Mouse (Mus musculus) intestine, embryonic 14.5 days (tissue): ENCODE measurements around the gene Arsg. TPM values are rescaled to one million over a fixed set of nuclear protein-coding genes. Genes with fewer than 3 reads are reported as not detected.
"Not testable (repeated sequence)": the region's sequence is repeated elsewhere in the genome, so short reads cannot be mapped to it uniquely, and the experiment has no call there.

Source experiments
- ATAC-seq: fragments of 200-750 bp; cut with Nextera tagmentation; replicated peaks from 2 replicates; pipeline ENCODE4 v1.8.0; 2017; ENCODE audit warnings: low read depth, moderate number of reproducible peaks, moderate TSS enrichment, moderate library complexity; ENCODE audit not compliant: low FRiP score, low TSS enrichment
- DNase-seq: peaks from one replicate; pipeline ENCODE4 v3.0.0-alpha.2; 2018; ENCODE audit warnings: low spot score
- H3K27ac ChIP-seq: fragments of 300-500 bp; sonication (generic); 2 replicates; pipeline ENCODE4 v1.5.1; 2014; ENCODE audit warnings: low read depth, mild to moderate bottlenecking, control low read depth
- H3K27me3 ChIP-seq: fragments of 300-500 bp; sonication (generic); replicated peaks from 2 replicates; pipeline ENCODE4 v1.6.1; 2014; ENCODE audit warnings: low read length, control low read depth; ENCODE audit not compliant: control insufficient read depth, insufficient read depth
- H3K36me3 ChIP-seq: fragments of 300-500 bp; sonication (generic); 2 replicates; pipeline ENCODE4 v1.6.1; 2014; ENCODE audit warnings: low read length, control low read depth; ENCODE audit not compliant: control insufficient read depth, insufficient read depth
- H3K4me1 ChIP-seq: fragments of 300-500 bp; sonication (generic); replicated peaks from 2 replicates; pipeline ENCODE4 v1.6.1; 2014; ENCODE audit warnings: low read length, control low read depth, mixed read lengths; ENCODE audit not compliant: control insufficient read depth, insufficient read depth
- H3K4me2 ChIP-seq: fragments of 300-500 bp; sonication (generic); 2 replicates; pipeline ENCODE4 v1.6.1; 2014; ENCODE audit warnings: low read length
- H3K4me3 ChIP-seq: fragments of 300-500 bp; sonication (generic); 2 replicates; pipeline ENCODE4 v1.5.1; 2014; ENCODE audit warnings: low read depth, low read length, control low read depth, mixed read lengths
- H3K9ac ChIP-seq: fragments of 300-500 bp; sonication (generic); 2 replicates; pipeline ENCODE4 v1.6.1; 2014; ENCODE audit warnings: mild to moderate bottlenecking, low read length
- H3K9me3 ChIP-seq: fragments of 300-500 bp; sonication (generic); 2 replicates; pipeline ENCODE4 v1.6.1; 2016; ENCODE audit warnings: low read length, control low read depth; ENCODE audit not compliant: control insufficient read depth
- WGBS: fragments of 180-500 bp; shearing (Covaris S2); extraction: QIAGEN DNeasy Blood & Tissue Kit; methylation state at CpG from one replicate; pipeline ENCODE4 v1.1.7; 2014; 5-methylcytosine and 5-hydroxymethylcytosine counted together
- polyA plus RNA-seq: library from polyadenylated mRNA; unstranded; fragments of >200 nt; fragmentation: Nextera tagmentation; extraction: Ambion mirVana; gene quantifications from 2 replicates; pipeline ENCODE4 v1.2.1, GENCODE M21; 2014

The Arsg gene
- polyA plus RNA-seq, 1 experiment from 2014 or later = 2.8 TPM

- no peak overlapping the region for H3K9ac ChIP-seq
- ATAC-seq (no peak), DNase-seq (no peak)
- H3K4me3 ChIP-seq = no peak overlapping the region
- no peaks in the 10 kb centered on the region for H3K9me3 ChIP-seq
- H3K27ac ChIP-seq = no peak overlapping the region
- H3K27me3 ChIP-seq = no peaks in the 10 kb centered on the region
- H3K36me3 ChIP-seq = no peaks in the 10 kb centered on the region
- no peaks in the 10 kb centered on the region for H3K4me1 ChIP-seq
- no peak overlapping the region for H3K4me2 ChIP-seq
- 74% methylated on average over 16 of the region's 16 CpGs for WGBS
These were observed 6.6 kb downstream of the Arsg start for GRCm38 (mm10) chr11:109479575-109480285.

GRCm38 (mm10) chr11:109480440-109480839 lies 7.3 kb downstream of the Arsg start:
- 79% methylated on average over 8 of the region's 8 CpGs for WGBS

GRCm38 (mm10) chr11:109485398-109486045 lies 12.3 kb downstream of the Arsg start:
- Histone ChIP-seq H3K27me3 (no peaks in the 10 kb centered on the region), H3K27ac (no peak overlapping the region), H3K36me3 (no peaks in the 10 kb centered on the region), H3K9me3 (no peaks in the 10 kb centered on the region), H3K4me2 (no peak overlapping the region), H3K4me3 (no peak overlapping the region), H3K9ac (no peak overlapping the region), H3K4me1 (no peaks in the 10 kb centered on the region)
- DNase-seq (no peak), ATAC-seq (no peak)
- WGBS = 85% methylated on average over 15 of the region's 15 CpGs

More at GRCm38 (mm10) chr11:109480440-109480839, 7.3 kb downstream of the Arsg start:
- H3K27me3 ChIP-seq = no peaks in the 10 kb centered on the region
- H3K36me3 ChIP-seq = no peaks in the 10 kb centered on the region
- H3K4me1 ChIP-seq = no peaks in the 10 kb centered on the region
- H3K4me2 ChIP-seq = no peak overlapping the region
- no peaks in the 10 kb centered on the region for H3K9me3 ChIP-seq
- no peak overlapping the region for H3K27ac ChIP-seq
- no peak overlapping the region for H3K4me3 ChIP-seq
- no peak for DNase-seq
- no peak for ATAC-seq
- H3K9ac ChIP-seq = no peak overlapping the region

- Histone ChIP-seq H3K4me1 (no peaks in the 10 kb centered on the region), H3K4me2 (no peak overlapping the region), H3K4me3 (no peak overlapping the region), H3K27ac (no peak overlapping the region), H3K9me3 (no peaks in the 10 kb centered on the region), H3K36me3 (no peaks in the 10 kb centered on the region), H3K9ac (no peak overlapping the region), H3K27me3 (no peaks in the 10 kb centered on the region)
- no peak for ATAC-seq
- WGBS = 35% methylated on average over 1 of the region's 1 CpGs
- no peak for DNase-seq
These were observed 13.9 kb downstream of the Arsg start for GRCm38 (mm10) chr11:109487111-109487510.

- H3K27me3 ChIP-seq = no peaks in the 10 kb centered on the region
- H3K4me1 ChIP-seq = no peaks in the 10 kb centered on the region
- DNase-seq = no peak
- ATAC-seq = no peak
- H3K36me3 ChIP-seq = no peaks in the 10 kb centered on the region
- no peak overlapping the region for H3K9ac ChIP-seq
- WGBS = 74% methylated on average over 10 of the region's 10 CpGs
- no peak overlapping the region for H3K27ac ChIP-seq
- no peak overlapping the region for H3K4me2 ChIP-seq
- no peaks in the 10 kb centered on the region for H3K9me3 ChIP-seq
- no peak overlapping the region for H3K4me3 ChIP-seq
These were observed 15.0 kb downstream of the Arsg start for GRCm38 (mm10) chr11:109487991-109488684.

- Histone ChIP-seq H3K4me3 (no peak overlapping the region), H3K27me3 (no peaks in the 10 kb centered on the region), H3K9ac (no peak overlapping the region), H3K9me3 (no peaks in the 10 kb centered on the region), H3K4me1 (no peaks in the 10 kb centered on the region), H3K27ac (no peak overlapping the region), H3K4me2 (no peak overlapping the region), H3K36me3 (no peaks in the 10 kb centered on the region)
- ATAC-seq = no peak
- DNase-seq = no peak
- 65% methylated on average over 2 of the region's 2 CpGs for WGBS
These were observed 16.6 kb downstream of the Arsg start for GRCm38 (mm10) chr11:109489763-109490162.

- Histone ChIP-seq H3K9ac (no peak overlapping the region), H3K4me2 (no peak overlapping the region), H3K27me3 (no peaks in the 10 kb centered on the region), H3K36me3 (no peaks in the 10 kb centered on the region), H3K27ac (no peak overlapping the region), H3K9me3 (no peaks in the 10 kb centered on the region), H3K4me3 (no peak overlapping the region), H3K4me1 (peaks cover 4% of the 10 kb centered on the region)
- WGBS = 80% methylated on average over 4 of the region's 4 CpGs
- DNase-seq = no peak
- no peak for ATAC-seq
These were observed 18.7 kb downstream of the Arsg start for GRCm38 (mm10) chr11:109491844-109492243.

- H3K4me2 ChIP-seq, DNase-seq, H3K9me3 ChIP-seq, H3K9ac ChIP-seq, H3K27ac ChIP-seq, H3K36me3 ChIP-seq, H3K4me1 ChIP-seq, H3K4me3 ChIP-seq, H3K27me3 ChIP-seq, ATAC-seq: not testable (repeated sequence)
- 66% methylated on average over 8 of the region's 8 CpGs for WGBS
These were observed 19.8 kb downstream of the Arsg start for GRCm38 (mm10) chr11:109492847-109493464.
